Mouse (Mus musculus) ES-E14 (cell line): ENCODE data around the gene Mrln.

Source experiments
- CHD2 ChIP-seq: IDR thresholded peaks from 2 replicates; pipeline ENCODE4 v1.6.1; 2014; ENCODE audit warnings: mild to moderate bottlenecking, low read depth, low read length, inconsistent platforms
- MAFK ChIP-seq: IDR thresholded peaks from 2 replicates; pipeline ENCODE4 v1.6.1; 2014; ENCODE audit warnings: mild to moderate bottlenecking, low read depth, low read length, inconsistent platforms; ENCODE audit not compliant: insufficient read depth
- ZC3H11A ChIP-seq: IDR thresholded peaks from 2 replicates; pipeline ENCODE4 v1.6.1; 2012; ENCODE audit warnings: low read depth, mild to moderate bottlenecking, inconsistent platforms, low read length, borderline replicate concordance
- ZNF384 ChIP-seq: IDR thresholded peaks from 2 replicates; pipeline ENCODE4 v1.6.1; 2012; ENCODE audit warnings: low read depth, low read length, inconsistent platforms

- TF ChIP-seq MAFK (no peak), ZC3H11A (no peak), ZNF384 (no peak), CHD2 (no peak)
Observed at GRCm38 (mm10) chr10:70167625-70168024, 36.8 kb upstream of the Mrln start.
